Mouse (Mus musculus) midbrain, embryonic 13.5 days (tissue): ENCODE measurements around the gene Mnd1. TPM values are rescaled to one million over a fixed set of nuclear protein-coding genes. Genes with fewer than 3 reads are reported as not detected.

Source experiments
- ATAC-seq: fragments of 200-750 bp; cut with Nextera tagmentation; 2 replicates; pipeline ENCODE4 v1.8.0; 2017; ENCODE audit warnings: mild to moderate bottlenecking, moderate TSS enrichment, moderate library complexity
- H3K27ac ChIP-seq: fragments of 300-500 bp; sonication (generic); 2 replicates; pipeline ENCODE4 v1.5.1; 2015; ENCODE audit warnings: inconsistent platforms, mild to moderate bottlenecking, moderate library complexity
- H3K27me3 ChIP-seq: fragments of 300-500 bp; sonication (generic); 2 replicates; pipeline ENCODE4 v1.6.1; 2015; ENCODE audit warnings: mild to moderate bottlenecking, inconsistent platforms
- H3K36me3 ChIP-seq: fragments of 300-500 bp; sonication (generic); 2 replicates; pipeline ENCODE4 v1.6.1; 2015; ENCODE audit warnings: mild to moderate bottlenecking, inconsistent platforms
- H3K4me1 ChIP-seq: fragments of 300-500 bp; sonication (generic); replicated peaks from 2 replicates; pipeline ENCODE4 v1.6.1; 2015; ENCODE audit warnings: inconsistent platforms
- H3K4me2 ChIP-seq: fragments of 300-500 bp; sonication (generic); replicated peaks from 2 replicates; pipeline ENCODE4 v1.6.1; 2015; ENCODE audit warnings: moderate library complexity, mild to moderate bottlenecking, inconsistent platforms
- H3K4me3 ChIP-seq: fragments of 300-500 bp; sonication (generic); replicated peaks from 2 replicates; pipeline ENCODE4 v1.5.1; 2015; ENCODE audit warnings: mild to moderate bottlenecking, inconsistent platforms
- H3K9ac ChIP-seq: fragments of 300-500 bp; sonication (generic); replicated peaks from 2 replicates; pipeline ENCODE4 v1.6.1; 2015; ENCODE audit warnings: mild to moderate bottlenecking, inconsistent platforms
- H3K9me3 ChIP-seq: fragments of 300-500 bp; sonication (generic); 2 replicates; pipeline ENCODE4 v1.6.1; 2016; ENCODE audit warnings: mild to moderate bottlenecking, inconsistent platforms
- WGBS: fragments of 180-500 bp; shearing (Covaris S2); methylation state at CpG from one replicate; pipeline ENCODE4 v1.1.7; 2015; 5-methylcytosine and 5-hydroxymethylcytosine counted together
- polyA plus RNA-seq: library from polyadenylated mRNA; unstranded; fragments of >200 nt; fragmentation: Nextera tagmentation; extraction: Ambion mirVana; gene quantifications from 2 replicates; pipeline ENCODE4 v1.2.1, GENCODE M21; 2015

Gene Mnd1
- polyA plus RNA-seq, 1 experiment from 2014 or later: 2.7 TPM

GRCm38 (mm10) chr3:84180304-84180703 is 24.7 kb upstream of the Mnd1 start:
- peak overlapping the region; percentile 16; the same call in 1 of the 2 replicates for H3K27ac ChIP-seq
- no peak for ATAC-seq
- no peak overlapping the region for H3K4me3 ChIP-seq
- peaks cover 21% of the 10 kb centered on the region for H3K4me1 ChIP-seq
- no peaks in the 10 kb centered on the region for H3K27me3 ChIP-seq
- H3K9me3 ChIP-seq: 0 out of 2 replicates have a peak, but pooled peaks cover 3% of the 10 kb centered on the region
- no peak overlapping the region for H3K9ac ChIP-seq
- H3K4me2 ChIP-seq: no peak overlapping the region
- peaks cover 23% of the 10 kb centered on the region for H3K36me3 ChIP-seq
- WGBS: 68% methylated on average over 2 of the region's 2 CpGs

GRCm38 (mm10) chr3:84177834-84178233 is 22.2 kb upstream of the Mnd1 start:
- Histone ChIP-seq H3K36me3 (peaks cover 32% of the 10 kb centered on the region), H3K4me1 (peaks cover 21% of the 10 kb centered on the region), H3K27ac (no peak overlapping the region), H3K9me3 (no peaks in the 10 kb centered on the region), H3K9ac (no peak overlapping the region), H3K4me2 (no peak overlapping the region), H3K27me3 (no peaks in the 10 kb centered on the region), H3K4me3 (no peak overlapping the region)
- 82% methylated on average over 2 of the region's 2 CpGs for WGBS
- no peak for ATAC-seq

DNA sequence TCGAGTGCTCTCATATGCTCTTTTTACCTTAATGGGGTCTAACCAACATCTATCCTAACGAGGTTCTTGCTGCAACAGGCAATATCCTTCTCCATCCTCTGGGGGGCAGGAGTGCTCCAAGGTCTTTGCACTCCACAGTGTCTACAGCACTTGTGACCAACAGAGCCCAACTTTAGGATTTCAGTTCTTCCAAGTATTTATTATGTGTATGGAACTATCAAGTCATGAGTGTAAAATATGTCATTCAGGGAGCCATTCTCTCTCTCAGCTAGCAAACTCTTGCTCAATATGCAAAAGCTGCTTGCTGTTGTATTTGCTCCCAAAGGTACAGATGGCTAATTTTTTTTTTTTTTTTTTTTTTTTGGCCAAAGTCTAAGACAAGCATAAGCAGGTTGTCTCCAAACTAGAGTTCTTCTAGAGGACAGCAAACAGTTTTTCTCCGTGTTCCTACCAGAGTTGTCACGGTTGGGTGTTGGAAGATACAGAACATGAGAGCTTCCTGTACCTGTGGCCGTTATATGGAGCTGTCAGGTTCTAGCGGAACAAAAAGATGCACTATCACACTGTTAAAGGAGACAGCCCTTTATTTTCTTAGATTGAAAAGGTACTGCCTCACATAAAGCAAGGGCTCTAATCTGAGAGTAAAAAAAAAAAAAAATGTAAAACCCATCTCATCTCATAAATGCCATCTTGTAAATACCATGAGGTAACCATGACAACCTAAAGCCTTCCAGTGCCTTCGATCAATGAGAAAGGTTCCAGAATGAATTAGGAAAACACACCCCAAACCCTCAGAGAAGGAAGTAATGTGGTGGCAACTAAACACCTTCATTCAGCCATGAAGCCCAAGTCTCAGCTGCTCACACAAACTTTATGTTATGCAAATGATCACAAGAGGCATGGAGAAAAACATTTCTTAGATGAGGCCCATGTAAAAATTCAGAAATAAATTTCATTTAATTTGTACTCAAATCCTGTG is 20.0 kb upstream of the Mnd1 start:
- WGBS: 43% methylated on average over 7 of the region's 7 CpGs

DNA sequence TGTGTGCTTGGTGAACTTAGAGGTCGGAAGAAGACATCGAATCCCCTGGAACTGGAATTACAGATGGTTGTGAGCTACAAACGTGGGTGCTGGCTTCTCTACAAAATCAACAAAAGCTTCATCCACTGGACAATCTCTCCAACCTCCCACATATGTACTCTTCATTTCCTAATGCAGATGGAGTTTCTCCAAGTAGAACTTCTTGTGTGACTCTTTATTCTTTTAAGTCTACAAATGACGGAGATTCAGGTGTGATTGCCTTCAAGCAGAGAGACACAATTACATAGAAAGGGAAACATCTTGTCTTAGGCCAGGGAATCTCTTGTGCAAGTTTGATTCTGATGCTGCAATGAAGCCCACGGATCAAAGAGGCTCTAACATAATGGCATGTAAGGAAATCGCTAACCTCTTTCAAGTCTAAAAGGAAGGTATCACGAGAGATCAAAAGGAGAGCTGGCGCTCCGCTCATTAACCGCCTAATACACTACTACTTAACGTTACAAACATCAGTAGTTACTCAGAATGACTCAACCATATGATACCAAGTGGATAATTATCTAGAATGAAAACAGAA is 18.1 kb upstream of the Mnd1 start, which contains the start of gene Gm6525:
Gene Gm6525 (plus strand): TSS at position 524 of the 574 bp plus-strand sequence.
- H3K27ac ChIP-seq: no peak within 1 kb of the TSS
- H3K9ac ChIP-seq: no peak within 1 kb of the TSS
- peaks cover 5% of the 10 kb centered on the region; the same call in 1 of the 2 replicates for H3K4me1 ChIP-seq
- peaks cover 68% of the 10 kb centered on the region for H3K36me3 ChIP-seq
- no peak for ATAC-seq
- H3K4me2 ChIP-seq: no peak within 1 kb of the TSS
- no peak within 1 kb of the TSS for H3K4me3 ChIP-seq
- no peaks in the 10 kb centered on the region for H3K27me3 ChIP-seq
- no peaks in the 10 kb centered on the region for H3K9me3 ChIP-seq
- 75% methylated on average over 11 of the region's 11 CpGs for WGBS

More for the DNA sequence above, 20.0 kb upstream of the Mnd1 start:
- peaks cover 9% of the 10 kb centered on the region for H3K4me1 ChIP-seq
- no peak overlapping the region for H3K4me3 ChIP-seq
- H3K36me3 ChIP-seq: peaks cover 53% of the 10 kb centered on the region
- no peak overlapping the region for H3K9ac ChIP-seq
- H3K27ac ChIP-seq: no peak overlapping the region
- H3K27me3 ChIP-seq: no peaks in the 10 kb centered on the region
- H3K4me2 ChIP-seq: no peak overlapping the region
- H3K9me3 ChIP-seq: no peaks in the 10 kb centered on the region
- ATAC-seq: peak; percentile 85

- H3K4me1 ChIP-seq: peaks cover 5% of the 10 kb centered on the region; the same call in 1 of the 2 replicates
- no peak overlapping the region for H3K27ac ChIP-seq
- ATAC-seq: no peak
- H3K4me2 ChIP-seq: no peak overlapping the region
- no peaks in the 10 kb centered on the region for H3K27me3 ChIP-seq
- H3K4me3 ChIP-seq: no peak overlapping the region
- H3K36me3 ChIP-seq: peaks cover 63% of the 10 kb centered on the region
- no peak overlapping the region for H3K9ac ChIP-seq
- H3K9me3 ChIP-seq: no peaks in the 10 kb centered on the region
- 57% methylated on average over 11 of the region's 11 CpGs for WGBS
Measured at GRCm38 (mm10) chr3:84172406-84172805, 16.8 kb upstream of the Mnd1 start.

- H3K4me1 ChIP-seq: 0 out of 2 replicates have a peak, but pooled peaks cover 3% of the 10 kb centered on the region
- 77% methylated on average over 8 of the region's 8 CpGs for WGBS
- H3K27ac ChIP-seq: no peak overlapping the region
- no peaks in the 10 kb centered on the region for H3K27me3 ChIP-seq
- peaks cover 78% of the 10 kb centered on the region for H3K36me3 ChIP-seq
- no peak overlapping the region for H3K4me2 ChIP-seq
- H3K4me3 ChIP-seq: no peak overlapping the region
- H3K9ac ChIP-seq: no peak overlapping the region
- no peak for ATAC-seq
- no peaks in the 10 kb centered on the region for H3K9me3 ChIP-seq
Measured at GRCm38 (mm10) chr3:84169393-84170005, 13.9 kb upstream of the Mnd1 start.

GRCm38 (mm10) chr3:84168943-84169342 is 13.4 kb upstream of the Mnd1 start:
- Histone ChIP-seq H3K27me3 (no peaks in the 10 kb centered on the region), H3K9me3 (no peaks in the 10 kb centered on the region), H3K36me3 (peaks cover 80% of the 10 kb centered on the region), H3K27ac (no peak overlapping the region), H3K9ac (no peak overlapping the region), H3K4me2 (no peak overlapping the region), H3K4me3 (no peak overlapping the region), H3K4me1 (0 out of 2 replicates have a peak, but pooled peaks cover 3% of the 10 kb centered on the region)
- 88% methylated on average over 6 of the region's 6 CpGs for WGBS
- no peak for ATAC-seq

DNA sequence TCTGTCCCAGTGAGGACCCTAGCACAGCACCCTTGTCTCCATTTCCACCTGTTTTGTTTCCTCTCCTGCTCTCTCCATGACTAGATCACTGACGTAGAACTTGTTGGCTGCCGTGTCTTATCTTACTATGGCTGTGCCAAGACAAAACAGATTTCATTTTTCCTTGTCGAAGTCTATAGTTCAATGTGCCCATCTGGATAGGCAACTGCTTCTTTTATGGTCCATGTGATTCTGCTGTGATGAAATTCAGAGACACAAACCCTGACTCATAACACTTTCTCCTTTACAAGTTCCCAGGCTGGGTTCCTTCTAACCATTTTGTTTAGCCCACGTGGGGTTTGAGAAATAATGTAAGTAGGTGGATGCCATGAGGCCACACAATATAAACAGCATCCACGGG is 10.5 kb upstream of the Mnd1 start:
- ATAC-seq: no peak

DNA sequence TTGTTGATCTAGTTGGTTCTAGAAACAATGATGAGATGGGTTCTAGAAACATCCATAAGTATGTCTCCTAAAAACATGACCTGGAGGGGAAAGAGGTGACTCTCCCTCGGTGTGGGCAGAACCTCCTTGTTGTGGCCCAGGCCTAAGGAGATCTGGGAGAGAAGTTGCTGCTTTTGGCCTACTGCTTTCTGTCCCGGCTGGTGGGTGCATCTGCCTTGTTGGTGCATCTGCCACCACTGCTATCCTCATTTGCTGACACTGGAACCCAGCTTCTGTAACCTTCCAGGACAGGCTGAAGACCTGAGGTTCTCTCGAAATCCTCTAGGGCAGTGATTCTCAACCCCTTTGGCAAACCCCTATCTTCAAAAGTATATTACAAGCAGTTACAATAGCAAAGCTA is 9.8 kb upstream of the Mnd1 start:
- ATAC-seq: no peak
- 99% methylated on average over 3 of the region's 3 CpGs for WGBS
- Histone ChIP-seq H3K4me2 (no peak overlapping the region), H3K4me3 (no peak overlapping the region), H3K27ac (no peak overlapping the region), H3K4me1 (no peaks in the 10 kb centered on the region), H3K27me3 (no peaks in the 10 kb centered on the region), H3K9me3 (no peaks in the 10 kb centered on the region), H3K36me3 (peaks cover 71% of the 10 kb centered on the region), H3K9ac (no peak overlapping the region)

More for the DNA sequence above, 10.5 kb upstream of the Mnd1 start:
- Histone ChIP-seq H3K9me3 (no peaks in the 10 kb centered on the region), H3K9ac (no peak overlapping the region), H3K4me1 (no peaks in the 10 kb centered on the region), H3K27ac (no peak overlapping the region), H3K36me3 (peaks cover 75% of the 10 kb centered on the region), H3K27me3 (no peaks in the 10 kb centered on the region), H3K4me2 (no peak overlapping the region), H3K4me3 (no peak overlapping the region)
- 95% methylated on average over 5 of the region's 5 CpGs for WGBS

DNA sequence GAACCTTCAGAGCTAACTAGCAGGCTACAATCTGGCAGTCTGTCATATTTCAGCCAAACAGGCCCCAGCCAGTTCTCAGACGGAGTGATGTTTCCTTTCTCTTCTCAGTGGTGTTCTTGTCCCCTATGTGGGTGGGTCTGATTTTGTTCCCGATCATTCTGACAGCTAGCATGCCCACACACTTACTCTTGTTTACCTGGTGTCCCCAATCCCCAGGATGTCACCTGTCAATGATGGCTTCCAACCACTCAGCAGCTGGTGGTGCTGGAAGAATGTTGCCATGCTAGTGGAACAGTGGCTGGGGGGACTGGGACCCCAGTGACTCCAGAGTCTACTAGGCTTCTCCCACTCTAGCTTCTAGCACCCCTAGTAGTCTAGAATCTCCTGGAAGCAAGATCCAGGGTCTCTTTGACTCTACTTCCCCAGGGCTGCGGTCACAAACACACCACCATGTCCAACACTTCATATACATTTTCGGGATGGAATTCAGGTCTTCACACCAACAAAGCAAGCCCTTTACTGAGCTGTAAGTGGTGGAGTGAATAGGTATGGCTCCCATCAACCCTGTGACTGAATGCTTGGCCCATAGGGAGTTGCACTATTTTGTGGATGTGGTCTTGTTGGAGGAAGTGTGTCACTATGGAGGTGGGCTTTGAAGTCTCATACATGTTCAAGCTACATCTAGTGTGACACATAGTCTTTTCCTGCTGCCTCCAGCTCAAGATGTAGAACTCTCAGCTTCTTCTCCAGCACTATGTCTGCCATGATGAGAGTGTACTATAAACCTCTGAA is 2.2 kb upstream of the Mnd1 start:
- peaks cover 35% of the 10 kb centered on the region for H3K36me3 ChIP-seq
- H3K9me3 ChIP-seq: no peaks in the 10 kb centered on the region
- peaks cover 15% of the 10 kb centered on the region for H3K4me1 ChIP-seq
- 93% methylated on average over 4 of the region's 4 CpGs for WGBS
- H3K4me2 ChIP-seq: no peak overlapping the region
- no peak overlapping the region for H3K4me3 ChIP-seq
- no peaks in the 10 kb centered on the region for H3K27me3 ChIP-seq
- H3K9ac ChIP-seq: no peak overlapping the region
- no peak overlapping the region for H3K27ac ChIP-seq
- no peak for ATAC-seq

GRCm38 (mm10) chr3:84157011-84157410 is 1.4 kb upstream of the Mnd1 start:
- no peak overlapping the region for H3K4me3 ChIP-seq
- H3K36me3 ChIP-seq: peaks cover 28% of the 10 kb centered on the region
- no peak for ATAC-seq
- WGBS: 46% methylated on average over 4 of the region's 4 CpGs
- peaks cover 15% of the 10 kb centered on the region for H3K4me1 ChIP-seq
- no peaks in the 10 kb centered on the region for H3K27me3 ChIP-seq
- H3K9ac ChIP-seq: no peak overlapping the region
- no peaks in the 10 kb centered on the region for H3K9me3 ChIP-seq
- H3K27ac ChIP-seq: no peak overlapping the region
- no peak overlapping the region for H3K4me2 ChIP-seq
